Mouse (Mus musculus) erythroblast, embryonic 14.5 days (primary cell): ENCODE data around the gene Pde5a.

Source experiments
- GATA1 ChIP-seq: IDR thresholded peaks from 2 replicates; pipeline ENCODE4 v1.6.1; 2012; ENCODE audit warnings: low read length, inconsistent platforms, mixed read lengths
- TAL1 ChIP-seq: IDR thresholded peaks from 3 replicates; pipeline ENCODE4 v1.6.1; 2012; ENCODE audit warnings: low read length, inconsistent platforms, mixed read lengths

GRCm38 (mm10) chr3:122789544-122789943, 60.8 kb downstream of the Pde5a start:
- TF ChIP-seq TAL1 (no peak), GATA1 (no peak)
